Mouse (Mus musculus): ENCODE data around the gene Reps1. TPM values are rescaled to one million over a fixed set of nuclear protein-coding genes. Genes with fewer than 3 reads are reported as not detected.
"Not testable (repeated sequence)": the region's sequence is repeated elsewhere in the genome, so short reads cannot be mapped to it uniquely, and the experiment has no call there.

The Reps1 gene
- total RNA-seq, 2 experiments from 2014 or later, result 22.8 to 25.3 TPM

DNA sequence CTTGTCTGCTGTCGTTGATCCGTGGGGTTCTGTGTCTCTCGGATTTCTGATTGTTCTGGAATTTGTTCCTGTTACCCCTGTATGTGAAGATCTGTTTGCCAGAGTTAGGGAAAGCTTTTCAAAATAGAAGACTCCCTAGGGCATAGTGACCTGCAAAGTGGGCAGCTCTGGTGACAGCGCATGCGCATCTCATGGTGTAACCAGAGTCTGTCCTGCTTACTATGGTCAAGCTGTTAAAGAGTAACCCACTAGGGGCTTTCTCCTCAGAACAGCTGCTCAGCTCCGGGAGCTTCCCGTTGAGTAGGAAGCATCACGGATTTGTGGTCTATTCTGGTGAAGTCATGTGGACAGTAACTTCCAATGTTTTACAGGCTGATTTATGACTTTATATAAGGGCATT is 62.7 kb downstream of the Reps1 start:
- no peak for DNase-seq

DNA sequence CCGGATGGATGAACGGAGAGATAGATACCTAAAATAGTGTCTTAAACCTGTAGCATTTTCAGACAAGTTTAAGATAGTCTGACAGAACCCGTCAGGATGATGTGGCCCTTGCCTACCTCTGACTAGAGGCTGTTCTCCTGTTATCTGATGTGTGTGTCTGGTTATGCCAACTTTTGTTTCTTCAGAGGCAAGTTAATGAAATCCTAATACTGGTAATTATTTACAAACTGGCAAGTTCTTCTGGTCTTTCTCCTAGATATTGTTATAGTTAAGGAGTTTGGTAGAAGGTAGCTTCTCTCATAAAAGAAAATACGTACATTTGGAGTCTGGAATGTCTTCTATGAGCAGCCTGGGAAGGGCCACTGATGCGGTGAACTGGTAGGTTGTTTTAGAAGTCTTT is 74.6 kb downstream of the Reps1 start:
- TF ChIP-seq CTCF (IDR thresholded peaks at IDR 0.05), result no peak
- DNase-seq, result no peak
- Histone ChIP-seq H3K27ac (no peak overlapping the region), H3K4me3 (no peak overlapping the region)
- intact Hi-C loops (cut with DNase I), result no loop called here

More for the DNA sequence above, 62.7 kb downstream of the Reps1 start:
- intact Hi-C loops (cut with DNase I), result no loop called here
- TF ChIP-seq CTCF (IDR thresholded peaks at IDR 0.05), result no peak
- Histone ChIP-seq H3K27ac (no peak overlapping the region), H3K4me3 (no peak overlapping the region)

DNA sequence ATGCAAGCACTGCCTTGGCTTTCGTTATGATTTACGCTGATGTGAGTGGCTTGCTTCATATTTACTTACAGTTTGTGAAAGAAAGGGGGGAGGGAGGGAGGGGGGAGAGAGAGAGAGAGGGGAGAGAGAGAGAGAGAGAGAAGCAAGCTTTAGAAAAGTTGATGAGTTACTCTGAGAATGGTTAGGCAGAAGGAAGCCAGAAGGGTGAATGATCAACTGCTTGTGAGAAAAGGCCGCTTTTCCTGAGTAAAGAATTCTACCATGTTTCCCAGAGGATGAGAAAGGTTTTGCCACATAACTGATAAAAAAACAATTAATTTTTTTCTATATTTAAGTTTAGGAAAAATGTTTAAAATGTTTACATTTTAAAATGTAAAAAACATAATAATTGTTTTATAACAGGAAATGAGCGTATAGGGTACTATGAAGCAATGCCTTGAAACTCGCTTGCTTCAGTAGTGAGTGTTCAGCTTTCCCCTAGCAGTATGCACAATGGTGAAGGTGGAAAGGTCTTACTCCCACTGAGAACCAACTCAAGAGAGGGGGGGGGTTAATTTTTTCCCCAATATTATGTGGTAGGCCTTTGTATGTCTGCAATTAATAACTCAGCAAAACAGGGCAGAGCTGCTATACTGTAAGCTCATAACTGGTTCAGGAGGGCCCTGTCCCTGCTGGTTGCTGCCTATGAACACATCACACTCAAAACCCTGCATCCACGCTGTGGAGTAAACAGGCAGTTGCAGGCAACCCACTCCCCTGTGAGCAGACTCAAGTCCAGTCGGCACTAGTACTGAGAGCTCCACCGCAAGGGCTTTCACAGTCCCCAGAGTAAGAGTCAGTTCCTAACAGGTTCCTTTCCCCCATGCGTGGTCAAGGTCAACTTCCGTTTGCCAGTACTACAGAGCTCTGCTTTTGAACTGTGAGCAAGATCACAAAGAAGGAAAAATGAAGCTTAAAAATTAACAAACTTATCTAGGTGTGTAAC is 76.3 kb downstream of the Reps1 start:
- intact Hi-C loops (cut with DNase I), result no loop called here

DNA sequence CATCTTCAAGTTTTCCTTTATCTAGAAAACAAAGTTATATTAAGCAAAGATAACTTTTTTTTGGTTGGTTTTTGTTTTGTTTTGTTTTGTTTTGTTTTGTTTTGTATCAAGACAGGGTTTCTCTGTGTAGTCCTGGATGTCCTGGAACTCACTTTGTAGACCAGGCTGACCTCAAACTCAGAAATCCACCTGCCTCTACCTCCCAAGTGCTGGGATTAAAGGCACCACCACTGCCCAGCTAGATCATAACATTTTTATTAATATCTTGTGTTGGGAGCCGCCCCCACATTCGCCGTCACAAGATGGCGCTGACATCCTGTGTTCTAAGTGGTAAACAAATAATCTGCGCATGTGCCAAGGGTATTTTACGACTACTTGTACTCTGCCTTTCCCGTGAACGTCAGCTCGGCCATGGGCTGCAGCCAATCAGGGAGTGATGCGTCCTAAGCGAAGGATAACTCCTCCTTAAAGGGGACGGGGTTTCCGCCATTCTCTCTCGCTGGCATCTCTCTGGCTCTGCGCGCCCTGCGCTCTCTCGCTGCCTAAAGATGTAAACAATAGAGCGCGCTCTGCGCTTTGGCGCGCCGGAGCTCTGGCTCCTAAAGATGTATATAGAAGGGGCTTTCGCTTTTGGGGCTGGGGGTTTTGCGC is 83.3 kb downstream of the Reps1 start:
- H3K4me3 ChIP-seq; H3K27ac ChIP-seq; intact Hi-C loops (cut with DNase I); DNase-seq: not testable (repeated sequence)

More for the DNA sequence above, 76.3 kb downstream of the Reps1 start:
- Histone ChIP-seq H3K4me3 (no peak overlapping the region), H3K27ac (no peak overlapping the region)
- no peak for TF ChIP-seq CTCF (IDR thresholded peaks at IDR 0.05)
- no peak for DNase-seq

DNA sequence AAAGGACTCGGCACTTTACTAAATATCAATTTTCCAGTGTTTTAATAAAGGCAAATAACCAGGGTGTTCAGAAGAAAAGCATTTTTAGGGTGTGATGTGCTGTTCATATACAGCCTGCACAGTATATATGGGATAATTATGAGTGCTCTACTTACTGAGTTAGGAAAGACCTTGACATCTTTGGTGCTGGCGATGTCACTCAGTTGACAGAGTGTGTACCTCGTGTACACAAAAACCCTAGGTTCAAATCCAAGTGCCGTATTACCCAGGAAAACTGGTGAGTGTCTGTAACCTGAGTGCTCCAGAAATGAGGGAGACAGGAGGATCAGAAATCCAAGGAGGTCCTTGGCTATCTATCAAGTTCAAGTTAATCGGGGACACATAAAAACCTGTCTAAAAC is 84.0 kb downstream of the Reps1 start:
- intact Hi-C loops (cut with DNase I), result no loop called here
- H3K27ac ChIP-seq, result no peak overlapping the region
- no peak for DNase-seq
- H3K4me3 ChIP-seq, result no peak overlapping the region
- no peak for TF ChIP-seq CTCF (IDR thresholded peaks at IDR 0.05)

DNA sequence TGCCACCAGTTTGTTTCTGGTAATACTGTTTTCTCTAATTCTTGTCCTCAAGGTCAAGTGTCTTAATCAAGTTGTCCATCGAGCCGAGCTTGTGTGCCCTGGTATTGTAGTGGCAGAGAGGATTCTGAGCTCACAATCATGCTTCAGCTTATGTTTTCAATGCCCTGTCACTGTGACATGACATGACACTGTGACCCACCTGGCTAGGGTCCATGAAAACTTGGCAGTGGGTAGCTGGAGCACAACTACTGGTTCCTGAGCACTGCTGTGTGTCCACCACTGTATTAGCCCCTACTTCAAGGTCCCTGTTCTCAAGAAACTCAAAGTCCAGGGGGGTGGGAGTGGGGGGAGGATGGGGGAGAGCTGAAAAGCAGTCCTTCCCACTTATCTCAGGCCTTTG is 85.7 kb downstream of the Reps1 start:
- no peak for TF ChIP-seq CTCF (IDR thresholded peaks at IDR 0.05)
- peak; percentile 41 for DNase-seq
- Histone ChIP-seq H3K27ac (no peak overlapping the region), H3K4me3 (no peak overlapping the region)
- intact Hi-C loops (cut with DNase I), result no loop called here

DNA sequence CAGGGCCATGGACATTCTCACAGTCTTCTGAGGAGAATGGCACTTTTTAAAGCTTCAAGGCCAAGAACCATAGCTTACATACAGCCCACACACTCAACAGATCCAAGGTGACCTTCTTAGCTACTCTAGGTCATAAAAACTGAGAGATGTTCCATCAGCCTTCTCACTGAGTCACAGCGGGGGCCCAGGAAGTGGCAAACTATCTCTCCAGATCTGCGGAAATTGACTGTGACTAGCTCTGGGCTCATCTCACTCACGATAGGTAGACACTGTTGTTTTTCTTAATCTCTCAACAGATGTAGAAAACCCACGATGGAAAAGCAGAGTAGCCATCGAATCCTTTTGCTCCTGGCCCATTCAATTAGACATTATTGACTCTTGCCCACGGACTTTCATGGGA is 86.6 kb downstream of the Reps1 start:
- no peak overlapping the region for H3K27ac ChIP-seq
- intact Hi-C loops (cut with DNase I), result no loop called here
- DNase-seq, result no peak

DNA sequence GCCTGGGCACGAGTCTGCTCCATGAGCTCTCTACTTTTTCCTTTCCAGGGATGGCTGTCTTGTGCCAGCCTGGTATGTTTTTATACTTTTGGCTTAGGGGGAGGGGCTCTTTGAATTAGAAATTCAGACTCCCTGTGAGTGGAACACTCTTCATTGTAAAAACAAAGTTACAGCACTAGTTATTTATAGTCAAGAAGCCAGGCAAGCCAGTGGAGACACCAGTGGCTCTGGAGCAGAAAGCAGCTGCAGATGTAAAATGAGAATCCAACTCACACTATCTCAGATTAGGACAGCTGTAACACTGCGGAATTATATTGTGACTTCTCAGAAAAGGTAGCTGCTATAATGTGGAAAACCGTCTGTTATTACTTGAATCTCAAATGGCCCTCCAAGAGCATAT is 91.6 kb downstream of the Reps1 start:
- TF ChIP-seq CTCF (IDR thresholded peaks at IDR 0.05), result no peak
- intact Hi-C loops (cut with DNase I), result no loop called here
- no peak for DNase-seq
- Histone ChIP-seq H3K27ac (peak overlapping the region; percentile 72), H3K4me3 (no peak overlapping the region)

More for the DNA sequence above, 86.6 kb downstream of the Reps1 start:
- H3K4me3 ChIP-seq, result no peak overlapping the region
- TF ChIP-seq CTCF (IDR thresholded peaks at IDR 0.05), result no peak

DNA sequence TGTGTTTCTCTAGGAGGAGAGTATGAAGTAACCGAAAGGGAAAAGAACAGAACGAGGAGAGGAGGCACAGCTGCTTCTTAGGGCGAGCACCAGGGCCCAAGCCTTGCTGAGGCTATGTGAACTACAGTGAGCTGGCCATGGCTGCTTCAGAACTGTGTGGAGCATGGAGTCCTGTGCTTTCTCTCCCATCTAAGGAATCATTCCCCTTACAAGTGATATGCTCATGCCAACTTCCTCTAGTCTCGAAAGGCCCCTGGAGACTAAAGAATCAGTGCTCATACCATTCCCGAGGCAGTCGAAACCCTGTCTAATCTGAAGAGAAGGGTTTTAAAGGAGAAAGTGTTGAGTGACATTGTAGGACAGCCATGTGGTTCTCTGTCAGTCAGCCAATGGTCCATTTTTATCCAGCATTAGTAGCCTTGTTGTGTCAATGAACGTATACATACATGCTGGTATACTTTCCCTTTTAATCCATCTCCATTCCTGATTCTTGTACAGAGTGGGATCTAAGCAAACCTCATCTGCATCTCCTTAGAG is 106.8 kb downstream of the Reps1 start:
- Histone ChIP-seq H3K4me3 (no peak overlapping the region), H3K27ac (no peak overlapping the region)
- no peak for DNase-seq
- intact Hi-C loops (cut with DNase I), result no loop called here
- TF ChIP-seq CTCF (IDR thresholded peaks at IDR 0.05), result no peak

Other genes with a start within 250 kb of the Reps1 start
- gene Heca, start 107.8 kb upstream of the Reps1 start, total RNA-seq (2021), result 10 to 100 TPM; 17.1 to 18.6 TPM
- gene Abracl, start 32.6 kb upstream of the Reps1 start, total RNA-seq (2021), result 1 to 10 TPM; 2.1 to 3.2 TPM
- gene Ect2l, start 155.0 kb downstream of the Reps1 start, total RNA-seq (2021), result not detected
- gene Ccdc28a, start 179.1 kb downstream of the Reps1 start, total RNA-seq (2021), result 1 to 10 TPM; 7.6 to 9.1 TPM

Measured in gastrocnemius, adult 2 months (tissue).